Comparison of ENCODE assay signal across 8 mouse cellular contexts in the genomic region with DNA sequence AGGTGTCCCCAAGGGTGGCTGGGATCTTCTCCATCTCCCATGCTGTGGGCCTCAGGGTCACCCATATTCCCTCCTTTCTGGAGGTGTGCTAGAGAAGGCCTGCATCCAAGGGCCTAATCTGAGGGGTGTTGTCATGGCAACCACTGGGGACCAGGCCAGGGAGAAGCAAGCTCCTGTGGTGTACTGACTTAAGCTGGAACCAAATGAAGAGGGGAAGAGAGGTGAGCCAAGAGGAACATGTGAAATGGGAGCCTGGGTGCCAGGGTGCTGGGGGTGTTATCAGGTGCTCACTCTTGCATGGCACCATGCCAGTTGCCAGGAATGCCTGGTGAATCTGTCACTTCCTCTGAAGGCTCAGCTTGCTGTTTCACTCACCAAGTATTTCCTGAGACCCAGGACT.
DNase-seq lines count a peak whose midpoint lies in the region; TF ChIP-seq lines count a peak whose summit lies in the region.
"Had no signal": no experiment of that assay in that cellular context is flagged by ENCODE, and none has a peak within 500 bp of the region (broad histone marks: within the 10 kb centered on the region; RNA-seq: fewer than 3 reads in every experiment).

No protein-coding gene starts in this region.

- TF ChIP-seq CTCF in brain, embryonic 14.5 days (IDR thresholded peaks at IDR 0.05; ENCODE audit: borderline replicate concordance, extremely low read depth, insufficient read depth, insufficient read length) = no peak

- no peak for TF ChIP-seq POLR2A in brain, embryonic 14.5 days (IDR thresholded peaks at IDR 0.05; ENCODE audit: borderline replicate concordance, extremely low read depth, insufficient read depth, insufficient read length, poor library complexity, severe bottlenecking)

- peak; percentile 44 for DNase-seq in kidney, postnatal 10 days
- DNase-seq in kidney, adult 8-10 months = no peak
- peak; percentile 49 for DNase-seq in brain, embryonic 14.5 days (ENCODE audit: low read depth)
- peak; percentile 89 to 91 for DNase-seq in cerebellum, adult 18-20 months
- DNase-seq in heart, postnatal 36 days = peak; percentile 37 to 47
- DNase-seq in ovary, postnatal 14 days (ENCODE audit: low spot score) = no peak
- DNase-seq in ovary, postnatal 10 days (ENCODE audit: low spot score) = no peak
- DNase-seq: thymus, postnatal 25 days had no signal

- intact Hi-C loops in heart, postnatal 36 days (cut with DNase I) = loop anchor here (5.0 kb wide), 2 partner anchors 122 to 547 kb away; no protein-coding TSS in a partner anchor

Comparison
In these comparisons a context has a peak if more than half of its experiments do, and no peak if none do; other contexts are left out.
1. DNase-seq: peak in kidney, postnatal 10 days (single experiment), brain, embryonic 14.5 days (single experiment), cerebellum, adult 18-20 months (2 of 2) and heart, postnatal 36 days (2 of 2); none in kidney, adult 8-10 months (0 of 2), ovary, postnatal 14 days (single experiment) and ovary, postnatal 10 days (single experiment).